Comparison of ENCODE assay signal across 19 mouse cellular contexts in genomic region chr2:21199051-21199450, GRCm38 (mm10). TPM values are rescaled to one million over a fixed set of nuclear protein-coding genes. Genes with fewer than 3 reads are reported as not detected.
"Had no signal": no experiment of that assay in that cellular context is flagged by ENCODE, and none has a peak within 500 bp of the region (broad histone marks: within the 10 kb centered on the region; RNA-seq: fewer than 3 reads in every experiment).

No protein-coding gene starts in this region.

- DNase-seq: kidney, adult 18-20 months; kidney, postnatal 36 days; layer of hippocampus, postnatal 36 days; lung, adult 18-20 months; lung, postnatal 14 days; lung, postnatal 4 days; midbrain, embryonic 14.5 days; right cerebral cortex, postnatal 25 days; spleen, adult 18-20 months; thymus, postnatal 25 days had no signal

- H3K4me1 ChIP-seq: lung, embryonic 15.5 days; stomach, embryonic 15.5 days had no signal

- H3K27ac ChIP-seq: kidney, postnatal 0 days; left cerebral cortex, adult 2 months; liver, embryonic 14.5 days; lung, embryonic 15.5 days; stomach, embryonic 15.5 days had no signal

- H3K9me3 ChIP-seq: lung, embryonic 15.5 days; stomach, embryonic 15.5 days had no signal

- H3K36me3 ChIP-seq: lung, embryonic 15.5 days; stomach, embryonic 15.5 days had no signal

- H3K4me3 ChIP-seq: left cerebral cortex, adult 2 months; lung, embryonic 15.5 days; stomach, embryonic 15.5 days had no signal

- H3K9ac ChIP-seq: liver, embryonic 14.5 days; lung, embryonic 15.5 days; stomach, embryonic 15.5 days had no signal

- H3K4me2 ChIP-seq: lung, embryonic 15.5 days; midbrain, embryonic 11.5 days; stomach, embryonic 15.5 days had no signal

- H3K27me3 ChIP-seq: lung, embryonic 15.5 days; stomach, embryonic 15.5 days had no signal

RNA-seq across cellular contexts. Expression of gene Enkur, which starts 6.1 kb away (rescaled TPM):
- total RNA-seq: liver, adult 2 months; megakaryocyte-erythroid progenitor cell, adult 5-6 weeks had no signal
- polyA plus RNA-seq: limb, embryonic 11.5 days; liver, adult 2 months had no signal
